Mouse (Mus musculus) ES-Bruce4 (cell line): ENCODE results near the gene Aifm1.

ENCODE experiments used
- CTCF ChIP-seq: IDR thresholded peaks from one replicate; pipeline ENCODE4 v1.8.1; 2011; ENCODE audit warnings: low read depth, low read length
- POLR2A ChIP-seq: IDR thresholded peaks from one replicate; pipeline ENCODE4 v1.8.1; 2011; ENCODE audit warnings: low read length; ENCODE audit not compliant: insufficient read depth

DNA sequence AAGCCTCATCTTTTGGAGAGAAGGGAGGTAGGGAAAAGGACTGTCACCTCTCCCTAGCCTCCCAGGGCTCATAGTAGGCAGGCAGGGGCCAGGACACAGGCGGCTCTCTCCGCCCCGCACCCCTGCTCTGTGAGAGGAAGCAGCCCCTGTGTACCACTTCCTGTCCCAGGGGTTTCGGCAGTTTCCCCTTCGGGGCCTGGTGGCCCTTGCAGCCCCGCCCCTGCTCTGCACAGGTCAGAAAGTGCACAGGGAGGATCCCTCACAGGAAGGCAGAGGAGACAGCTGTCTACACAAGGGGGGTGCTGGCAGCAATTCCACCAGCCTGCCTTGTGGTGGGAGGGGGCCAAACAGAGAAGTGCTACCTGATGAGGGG is 79.8 kb downstream of the Aifm1 start:
- TF ChIP-seq POLR2A (no peak), CTCF (no peak)
